Mouse (Mus musculus): ENCODE measurements around the gene Map3k13. TPM values are rescaled to one million over a fixed set of nuclear protein-coding genes. Genes with fewer than 3 reads are reported as not detected.

The Map3k13 gene
- total and polyA plus RNA-seq, 3 experiments, result 0.23 to 0.82 TPM; not detected in 1

- Histone ChIP-seq H3K36me3 (ENCODE audit: control insufficient read depth in 1 of 2, insufficient read depth in 2 of 2, low read length in 2 of 2) (peaks cover 0 to 15% of the 10 kb centered on the region in 2 experiments; a peak in 2 of 4 replicates), H3K27me3 (ENCODE audit: control insufficient read depth in 1 of 2, insufficient read depth in 2 of 2, low read length in 2 of 2) (no peaks in the 10 kb centered on the region), H3K4me1 (ENCODE audit: control insufficient read depth in 1 of 2, insufficient read depth in 2 of 2, low read length in 2 of 2) (peaks cover 4 to 7% of the 10 kb centered on the region in 2 experiments; a peak in 2 of 4 replicates), H3K9me3 (replicated peaks; ENCODE audit: insufficient read depth, low read length) (no peaks in the 10 kb centered on the region), H3K79me2 (ENCODE audit: control insufficient read depth, insufficient read depth, low read length, poor library complexity) (no peaks in the 10 kb centered on the region), H3K9ac (ENCODE audit: control insufficient read depth, low read depth, low read length, poor library complexity, severe bottlenecking) (no peak overlapping the region), H3K27ac (ENCODE audit: control insufficient read depth, low read depth, low read length) (no peak overlapping the region), H3K4me3 (ENCODE audit: control insufficient read depth in 1 of 2, insufficient read depth in 1 of 2, low read depth in 2 of 2, low read length in 2 of 2) (no peak overlapping the region)
- DNase-seq (ENCODE audit: low read depth, low spot score), result no peak
- TF ChIP-seq ZNF384 (IDR thresholded peaks at IDR 0.05; ENCODE audit: low read depth, low read length) (peak; percentile 53), SMC3 (IDR thresholded peaks at IDR 0.05; ENCODE audit: low read depth, low read length) (no peak)
Observed at GRCm38 (mm10) chr16:21789180-21789579, 5.0 kb upstream of the Map3k13 start.

- Histone ChIP-seq H3K9ac (ENCODE audit: control insufficient read depth, low read depth, low read length, poor library complexity, severe bottlenecking) (no peak overlapping the region), H3K9me3 (replicated peaks; ENCODE audit: insufficient read depth, low read length) (no peaks in the 10 kb centered on the region), H3K79me2 (ENCODE audit: control insufficient read depth, insufficient read depth, low read length, poor library complexity) (no peaks in the 10 kb centered on the region; the same call in 1 of the 2 replicates), H3K27me3 (ENCODE audit: control insufficient read depth in 1 of 2, insufficient read depth in 2 of 2, low read length in 2 of 2) (no peaks in the 10 kb centered on the region), H3K4me3 (ENCODE audit: control insufficient read depth in 1 of 2, insufficient read depth in 1 of 2, low read depth in 2 of 2, low read length in 2 of 2) (no peak overlapping the region), H3K36me3 (ENCODE audit: control insufficient read depth in 1 of 2, insufficient read depth in 2 of 2, low read length in 2 of 2) (peaks cover 0 to 18% of the 10 kb centered on the region in 2 experiments; a peak in 2 of 4 replicates), H3K4me1 (ENCODE audit: control insufficient read depth in 1 of 2, insufficient read depth in 2 of 2, low read length in 2 of 2) (peaks cover 4 to 7% of the 10 kb centered on the region in 2 experiments; a peak in 2 of 4 replicates), H3K27ac (ENCODE audit: control insufficient read depth, low read depth, low read length) (no peak overlapping the region)
- DNase-seq (ENCODE audit: low read depth, low spot score), result no peak
- TF ChIP-seq EP300 (IDR thresholded peaks at IDR 0.05; ENCODE audit: low read depth in 1 of 2, low read length in 2 of 2) (no peak), CHD2 (IDR thresholded peaks at IDR 0.05; ENCODE audit: low read length) (no peak), ZMIZ1 (IDR thresholded peaks at IDR 0.05; ENCODE audit: low read depth, low read length) (no peak), SIN3A (IDR thresholded peaks at IDR 0.05; ENCODE audit: low read length) (no peak), TBP (IDR thresholded peaks at IDR 0.05; ENCODE audit: low read depth, low read length) (no peak), CHD1 (IDR thresholded peaks at IDR 0.05; ENCODE audit: low read depth, low read length) (no peak), ZKSCAN1 (IDR thresholded peaks at IDR 0.05; ENCODE audit: low read depth, low read length) (no peak), RCOR1 (IDR thresholded peaks at IDR 0.05; ENCODE audit: low read depth, low read length) (no peak), CTCF (IDR thresholded peaks at IDR 0.05 in 2 of 3, conservative IDR thresholded peaks at IDR 0.05 in 1 of 3; ENCODE audit: control insufficient read depth in 1 of 3, insufficient read depth in 1 of 3, low read depth in 2 of 3, low read length in 3 of 3, poor library complexity in 1 of 3, severe bottlenecking in 1 of 3) (peak in 1 of 3 experiments; percentile 31; a peak in 2 of 6 replicates)
Observed at GRCm38 (mm10) chr16:21790469-21790868, 3.7 kb upstream of the Map3k13 start.

GRCm38 (mm10) chr16:21791779-21792178, 2.4 kb upstream of the Map3k13 start:
- Histone ChIP-seq H3K27ac (ENCODE audit: control insufficient read depth, low read depth, low read length) (peak overlapping the region; percentile 86), H3K36me3 (ENCODE audit: control insufficient read depth in 1 of 2, insufficient read depth in 2 of 2, low read length in 2 of 2) (peaks cover 0 to 25% of the 10 kb centered on the region in 2 experiments; a peak in 2 of 4 replicates), H3K4me1 (ENCODE audit: control insufficient read depth in 1 of 2, insufficient read depth in 2 of 2, low read length in 2 of 2) (peaks cover 4 to 7% of the 10 kb centered on the region in 2 experiments; a peak in 2 of 4 replicates), H3K27me3 (ENCODE audit: control insufficient read depth in 1 of 2, insufficient read depth in 2 of 2, low read length in 2 of 2) (no peaks in the 10 kb centered on the region), H3K9ac (ENCODE audit: control insufficient read depth, low read depth, low read length, poor library complexity, severe bottlenecking) (peak overlapping the region; percentile 11; the same call in 1 of the 2 replicates), H3K4me3 (ENCODE audit: control insufficient read depth in 1 of 2, insufficient read depth in 1 of 2, low read depth in 2 of 2, low read length in 2 of 2) (no peak overlapping the region), H3K9me3 (replicated peaks; ENCODE audit: insufficient read depth, low read length) (no peaks in the 10 kb centered on the region), H3K79me2 (ENCODE audit: control insufficient read depth, insufficient read depth, low read length, poor library complexity) (no peaks in the 10 kb centered on the region; the same call in 1 of the 2 replicates)
- DNase-seq (ENCODE audit: low read depth, low spot score), result peak; percentile 87
- TF ChIP-seq UBTF (IDR thresholded peaks at IDR 0.05; ENCODE audit: borderline replicate concordance, insufficient read depth, low read depth, low read length) (no peak), JUND (IDR thresholded peaks at IDR 0.05; ENCODE audit: low read depth, low read length) (no peak), SMC3 (IDR thresholded peaks at IDR 0.05; ENCODE audit: low read depth, low read length) (no peak), USF2 (IDR thresholded peaks at IDR 0.05; ENCODE audit: borderline replicate concordance in 1 of 2, insufficient read depth in 1 of 2, low read depth in 1 of 2, low read length in 2 of 2) (no peak), RAD21 (IDR thresholded peaks at IDR 0.05; ENCODE audit: low read depth, low read length) (no peak), CTCF (IDR thresholded peaks at IDR 0.05 in 2 of 3, conservative IDR thresholded peaks at IDR 0.05 in 1 of 3; ENCODE audit: control insufficient read depth in 1 of 3, insufficient read depth in 1 of 3, low read depth in 2 of 3, low read length in 3 of 3, poor library complexity in 1 of 3, severe bottlenecking in 1 of 3) (peak in 2 of 3 experiments; percentile 19 to 24; a peak in 4 of 6 replicates), GATA1 (IDR thresholded peaks at IDR 0.05; ENCODE audit: low read depth, low read length) (peak; percentile 92), ETS1 (IDR thresholded peaks at IDR 0.05; ENCODE audit: low read depth, low read length) (peak; percentile 68; the same call in 1 of the 2 replicates), RCOR1 (IDR thresholded peaks at IDR 0.05; ENCODE audit: low read depth, low read length) (0 out of 2 replicates have a peak, but pooled peaks have one; percentile 55), ZMIZ1 (IDR thresholded peaks at IDR 0.05; ENCODE audit: low read depth, low read length) (no peak), ZC3H11A (IDR thresholded peaks at IDR 0.05; ENCODE audit: low read depth, low read length) (no peak), BHLHE40 (IDR thresholded peaks at IDR 0.05; ENCODE audit: borderline replicate concordance, low read depth, low read length) (no peak), CHD1 (IDR thresholded peaks at IDR 0.05; ENCODE audit: low read depth, low read length) (no peak), KAT2A (conservative IDR thresholded peaks at IDR 0.05; ENCODE audit: low read depth, low read length) (no peak), MAX (IDR thresholded peaks at IDR 0.05; ENCODE audit: low read length) (peak; percentile 66), MAZ (IDR thresholded peaks at IDR 0.05; ENCODE audit: low read depth, low read length) (no peak), MXI1 (IDR thresholded peaks at IDR 0.05; ENCODE audit: low read depth, low read length) (peak; percentile 81; the same call in 1 of the 2 replicates), MYB (IDR thresholded peaks at IDR 0.05; ENCODE audit: low read depth, low read length) (no peak)

Measured in MEL (cell line).